Comparison of ENCODE assay signal across 8 mouse cellular contexts in the genomic region with DNA sequence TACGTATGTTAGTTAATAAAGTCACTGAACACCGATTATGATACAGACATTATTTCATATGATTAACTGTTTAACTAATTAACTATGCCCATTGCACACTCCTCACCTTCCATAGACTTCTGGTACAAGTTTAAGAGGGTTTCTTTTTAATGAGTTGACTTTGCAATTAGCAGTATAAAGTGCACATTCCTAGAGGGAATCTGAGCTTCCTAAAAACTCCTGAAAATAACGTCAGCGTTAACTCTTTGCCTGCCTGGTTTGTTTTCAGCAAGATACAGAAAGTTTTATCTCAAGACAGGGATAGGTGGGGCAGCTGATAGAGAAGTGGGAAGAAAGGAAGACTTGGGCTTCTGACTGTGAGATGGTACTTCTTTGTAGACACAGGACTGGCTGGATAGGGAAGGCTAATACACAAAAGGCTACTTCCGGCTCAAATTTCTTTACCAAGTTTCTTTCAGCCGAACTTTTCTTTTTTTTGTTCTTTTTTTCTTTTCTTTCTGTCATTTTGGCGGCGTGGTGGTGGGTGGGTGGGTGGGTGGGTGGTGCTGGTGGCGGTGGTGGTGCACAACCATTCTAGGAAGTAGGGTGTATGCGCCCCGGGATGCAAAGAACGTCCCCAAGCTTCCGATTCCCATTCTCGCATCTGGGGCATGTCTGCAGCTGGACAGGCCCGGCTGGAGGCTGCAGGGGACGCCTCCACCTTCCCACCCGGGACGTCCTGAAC. TPM values are rescaled to one million over a fixed set of nuclear protein-coding genes. Genes with fewer than 3 reads are reported as not detected.
DNase-seq lines count a peak whose midpoint lies in the region; ATAC-seq and TF ChIP-seq lines count a peak whose summit lies in the region.

A gene (plus strand): TSS at position 241 of the 724 bp plus-strand sequence.

- DNase-seq in lung, postnatal 25 days (ENCODE audit: low spot score), result no peak
- no peak for DNase-seq in adrenal gland, postnatal 14 days
- no peak for DNase-seq in right cerebral cortex, postnatal 36 days (ENCODE audit: low spot score in 2 of 2)

- peak within 1 kb of the TSS; percentile 72 for H3K4me2 ChIP-seq in lung, embryonic 15.5 days
- H3K4me2 ChIP-seq in embryonic facial prominence, embryonic 15.5 days (replicated peaks), result peak within 1 kb of the TSS; percentile 71
- H3K4me2 ChIP-seq in limb, embryonic 13.5 days (replicated peaks), result peak within 1 kb of the TSS; percentile 68

- TF ChIP-seq POLR2A in small intestine, adult 2 months (IDR thresholded peaks at IDR 0.05; ENCODE audit: low read depth, low read length), result no peak

- ATAC-seq in lung, embryonic 15.5 days (ENCODE audit: borderline replicate concordance, extremely low read depth, low FRiP score, low TSS enrichment), result peak; percentile 33; the same call in 1 of the 2 replicates
- ATAC-seq in embryonic facial prominence, embryonic 15.5 days (ENCODE audit: insufficient number of reproducible peaks, low FRiP score, low TSS enrichment, low read depth), result peak; percentile 54; the same call in 1 of the 2 replicates
- ATAC-seq in limb, embryonic 13.5 days (ENCODE audit: low FRiP score, low read depth), result peak; percentile 38; the same call in 1 of the 2 replicates
- ATAC-seq in frontal cortex, adult (ENCODE audit: low TSS enrichment), result no peak

- WGBS in lung, embryonic 15.5 days, result 6% methylated on average over 18 of the region's 18 CpGs
- WGBS in embryonic facial prominence, embryonic 15.5 days, result 7% methylated on average over 18 of the region's 18 CpGs
- WGBS in limb, embryonic 13.5 days, result 7% methylated on average over 18 of the region's 18 CpGs
- WGBS in small intestine, adult 2 months, result 8% methylated on average over 18 of the region's 18 CpGs

- peak within 1 kb of the TSS; percentile 77 for H3K9ac ChIP-seq in lung, embryonic 15.5 days
- H3K9ac ChIP-seq in embryonic facial prominence, embryonic 15.5 days, result peak within 1 kb of the TSS; percentile 50; the same call in 1 of the 2 replicates
- peak within 1 kb of the TSS; percentile 89 for H3K9ac ChIP-seq in limb, embryonic 13.5 days

- TF ChIP-seq CTCF in small intestine, adult 2 months (IDR thresholded peaks at IDR 0.05; ENCODE audit: extremely low read depth, insufficient read length, insufficient replicate concordance, low read depth, low read length), result no peak

- peak within 1 kb of the TSS; percentile 74 for H3K4me3 ChIP-seq in lung, embryonic 15.5 days
- H3K4me3 ChIP-seq in embryonic facial prominence, embryonic 15.5 days (replicated peaks), result peak within 1 kb of the TSS; percentile 61
- peak within 1 kb of the TSS; percentile 71 for H3K4me3 ChIP-seq in limb, embryonic 13.5 days
- H3K4me3 ChIP-seq in small intestine, adult 2 months (ENCODE audit: low read depth, low read length), result peak within 1 kb of the TSS; percentile 44

- no peaks in the 10 kb centered on the region for H3K36me3 ChIP-seq in lung, embryonic 15.5 days
- H3K36me3 ChIP-seq in embryonic facial prominence, embryonic 15.5 days, result no peaks in the 10 kb centered on the region
- no peaks in the 10 kb centered on the region for H3K36me3 ChIP-seq in limb, embryonic 13.5 days
- no peaks in the 10 kb centered on the region for H3K36me3 ChIP-seq in small intestine, adult 2 months (ENCODE audit: control insufficient read depth, insufficient read depth, low read length)

- peak within 1 kb of the TSS; percentile 89 for H3K27ac ChIP-seq in lung, embryonic 15.5 days
- H3K27ac ChIP-seq in embryonic facial prominence, embryonic 15.5 days (replicated peaks), result peak within 1 kb of the TSS; percentile 63
- peak within 1 kb of the TSS; percentile 87 for H3K27ac ChIP-seq in limb, embryonic 13.5 days
- no peak within 1 kb of the TSS for H3K27ac ChIP-seq in small intestine, adult 2 months (ENCODE audit: insufficient read depth, low read depth, low read length)

- peaks cover 8% of the 10 kb centered on the region; the same call in 1 of the 2 replicates for H3K4me1 ChIP-seq in lung, embryonic 15.5 days
- H3K4me1 ChIP-seq in embryonic facial prominence, embryonic 15.5 days, result 0 out of 2 replicates have a peak, but pooled peaks cover 8% of the 10 kb centered on the region
- peaks cover 9% of the 10 kb centered on the region; the same call in 1 of the 2 replicates for H3K4me1 ChIP-seq in limb, embryonic 13.5 days
- no peaks in the 10 kb centered on the region for H3K4me1 ChIP-seq in small intestine, adult 2 months (ENCODE audit: control insufficient read depth, insufficient read depth, insufficient read length, low read length)

- H3K27me3 ChIP-seq in lung, embryonic 15.5 days, result no peaks in the 10 kb centered on the region
- no peaks in the 10 kb centered on the region for H3K27me3 ChIP-seq in embryonic facial prominence, embryonic 15.5 days
- H3K27me3 ChIP-seq in limb, embryonic 13.5 days, result no peaks in the 10 kb centered on the region
- no peaks in the 10 kb centered on the region for H3K27me3 ChIP-seq in small intestine, adult 2 months (ENCODE audit: control insufficient read depth, insufficient read depth, low read length)

- no peaks in the 10 kb centered on the region for H3K9me3 ChIP-seq in lung, embryonic 15.5 days
- no peaks in the 10 kb centered on the region for H3K9me3 ChIP-seq in embryonic facial prominence, embryonic 15.5 days (replicated peaks)
- no peaks in the 10 kb centered on the region for H3K9me3 ChIP-seq in limb, embryonic 13.5 days

RNA-seq across cellular contexts. Expression of the gene that starts here (rescaled TPM):
- polyA plus RNA-seq in lung, embryonic 15.5 days (2015; fragmentation: Nextera tagmentation; extraction: Ambion mirVana), result 8.7 and 9.5 TPM in 2 replicates
- polyA plus RNA-seq in embryonic facial prominence, embryonic 15.5 days (2015; fragmentation: Nextera tagmentation; extraction: Ambion mirVana), result 4.8 and 5.2 TPM in 2 replicates
- polyA plus RNA-seq in limb, embryonic 13.5 days (2015; fragmentation: Nextera tagmentation; extraction: Ambion mirVana), result 6.9 and 7.1 TPM in 2 replicates
- polyA plus RNA-seq in small intestine, adult 2 months (2012; rRNA removed), result 0.14 and 0.32 TPM in 2 replicates
- total RNA-seq in adrenal gland, postnatal 14 days (2021), result 1.0 and 1.5 TPM in 2 replicates
